Mouse (Mus musculus): ENCODE results near the gene Nfia. TPM values are rescaled to one million over a fixed set of nuclear protein-coding genes. Genes with fewer than 3 reads are reported as not detected.

Nfia gene
- polyA plus RNA-seq, 1 experiment from 2014 or later, result 9.9 TPM

- peak overlapping the region; percentile 44; the same call in 1 of the 2 replicates for H3K27ac ChIP-seq (ENCODE audit: low read depth)
- H3K9ac ChIP-seq (replicated peaks), result 0 out of 2 replicates have a peak overlapping the region, but pooled peaks have one; percentile 11
- H3K36me3 ChIP-seq (replicated peaks; ENCODE audit: insufficient read depth, low read length), result no peaks in the 10 kb centered on the region
- H3K4me2 ChIP-seq (ENCODE audit: low read depth, low read length), result peak overlapping the region; percentile 56
- ATAC-seq (peak; percentile 14), DNase-seq (no peak)
- H3K27me3 ChIP-seq (ENCODE audit: insufficient read depth, low read length), result no peaks in the 10 kb centered on the region
- H3K9me3 ChIP-seq (ENCODE audit: low read length), result no peaks in the 10 kb centered on the region
- H3K4me3 ChIP-seq (ENCODE audit: low read depth, low read length), result 0 out of 2 replicates have a peak overlapping the region, but pooled peaks have one; percentile 4
- 49% methylated on average over 16 of the region's 16 CpGs for WGBS (ENCODE audit: insufficient replicate concordance)
- TF ChIP-seq EP300 (IDR thresholded peaks at IDR 0.05; ENCODE audit: low read depth) (no peak), CTCF (IDR thresholded peaks at IDR 0.05; ENCODE audit: low read depth) (no peak)
- H3K4me1 ChIP-seq (ENCODE audit: insufficient read depth), result peaks cover 11% of the 10 kb centered on the region
Observed at GRCm38 (mm10) chr4:97830935-97831608, 58.5 kb downstream of the Nfia start.

- peaks cover 14% of the 10 kb centered on the region for H3K4me1 ChIP-seq (ENCODE audit: insufficient read depth)
- H3K27ac ChIP-seq (ENCODE audit: low read depth), result peak overlapping the region; percentile 41; the same call in 1 of the 2 replicates
- 48% methylated on average over 7 of the region's 7 CpGs for WGBS (ENCODE audit: insufficient replicate concordance)
- H3K27me3 ChIP-seq (ENCODE audit: insufficient read depth, low read length), result no peaks in the 10 kb centered on the region
- H3K4me2 ChIP-seq (ENCODE audit: low read depth, low read length), result peak overlapping the region; percentile 56
- TF ChIP-seq EP300 (IDR thresholded peaks at IDR 0.05; ENCODE audit: low read depth) (peak; percentile 77; the same call in 1 of the 2 replicates), CTCF (IDR thresholded peaks at IDR 0.05; ENCODE audit: low read depth) (no peak)
- DNase-seq (no peak), ATAC-seq (peak; percentile 62)
- H3K36me3 ChIP-seq (replicated peaks; ENCODE audit: insufficient read depth, low read length), result no peaks in the 10 kb centered on the region
- H3K9me3 ChIP-seq (ENCODE audit: low read length), result no peaks in the 10 kb centered on the region
- 0 out of 2 replicates have a peak overlapping the region, but pooled peaks have one; percentile 4 for H3K4me3 ChIP-seq (ENCODE audit: low read depth, low read length)
- H3K9ac ChIP-seq (replicated peaks), result no peak overlapping the region
Observed at GRCm38 (mm10) chr4:97831611-97832278, 59.2 kb downstream of the Nfia start.

GRCm38 (mm10) chr4:97832279-97832640 lies 59.7 kb downstream of the Nfia start:
- H3K4me2 ChIP-seq (ENCODE audit: low read depth, low read length), result 0 out of 2 replicates have a peak overlapping the region, but pooled peaks have one; percentile 56
- H3K27ac ChIP-seq (ENCODE audit: low read depth), result no peak overlapping the region
- H3K4me3 ChIP-seq (ENCODE audit: low read depth, low read length), result no peak overlapping the region
- 82% methylated on average over 4 of the region's 4 CpGs for WGBS (ENCODE audit: insufficient replicate concordance)
- H3K9me3 ChIP-seq (ENCODE audit: low read length), result no peaks in the 10 kb centered on the region
- H3K9ac ChIP-seq (replicated peaks), result no peak overlapping the region
- no peak for TF ChIP-seq EP300 (IDR thresholded peaks at IDR 0.05; ENCODE audit: low read depth)
- no peak for TF ChIP-seq CTCF (IDR thresholded peaks at IDR 0.05; ENCODE audit: low read depth)
- H3K27me3 ChIP-seq (ENCODE audit: insufficient read depth, low read length), result no peaks in the 10 kb centered on the region
- no peaks in the 10 kb centered on the region for H3K36me3 ChIP-seq (replicated peaks; ENCODE audit: insufficient read depth, low read length)
- H3K4me1 ChIP-seq (ENCODE audit: insufficient read depth), result peaks cover 17% of the 10 kb centered on the region
- ATAC-seq, result no peak
- DNase-seq, result no peak

- TF ChIP-seq CTCF (IDR thresholded peaks at IDR 0.05; ENCODE audit: low read depth) (no peak), EP300 (IDR thresholded peaks at IDR 0.05; ENCODE audit: low read depth) (no peak)
- no peak overlapping the region for H3K9ac ChIP-seq (replicated peaks)
- H3K9me3 ChIP-seq (ENCODE audit: low read length), result no peaks in the 10 kb centered on the region
- H3K4me1 ChIP-seq (ENCODE audit: insufficient read depth), result peaks cover 42% of the 10 kb centered on the region
- ATAC-seq (peak; percentile 55; the same call in 1 of the 2 replicates), DNase-seq (peak; percentile 40)
- no peak overlapping the region for H3K4me3 ChIP-seq (ENCODE audit: low read depth, low read length)
- H3K36me3 ChIP-seq (replicated peaks; ENCODE audit: insufficient read depth, low read length), result no peaks in the 10 kb centered on the region
- no peaks in the 10 kb centered on the region for H3K27me3 ChIP-seq (ENCODE audit: insufficient read depth, low read length)
- peak overlapping the region; percentile 50; the same call in 1 of the 2 replicates for H3K27ac ChIP-seq (ENCODE audit: low read depth)
- no peak overlapping the region for H3K4me2 ChIP-seq (ENCODE audit: low read depth, low read length)
- 55% methylated on average over 13 of the region's 13 CpGs for WGBS (ENCODE audit: insufficient replicate concordance)
Observed at GRCm38 (mm10) chr4:97836812-97837211, 64.3 kb downstream of the Nfia start.

- Histone ChIP-seq H3K9ac (replicated peaks) (no peak overlapping the region), H3K4me2 (ENCODE audit: low read depth, low read length) (no peak overlapping the region), H3K9me3 (ENCODE audit: low read length) (no peaks in the 10 kb centered on the region), H3K27ac (ENCODE audit: low read depth) (no peak overlapping the region), H3K36me3 (replicated peaks; ENCODE audit: insufficient read depth, low read length) (no peaks in the 10 kb centered on the region), H3K4me1 (ENCODE audit: insufficient read depth) (peaks cover 42% of the 10 kb centered on the region), H3K27me3 (ENCODE audit: insufficient read depth, low read length) (no peaks in the 10 kb centered on the region), H3K4me3 (ENCODE audit: low read depth, low read length) (no peak overlapping the region)
- no peak for TF ChIP-seq CTCF (IDR thresholded peaks at IDR 0.05; ENCODE audit: low read depth)
- TF ChIP-seq EP300 (IDR thresholded peaks at IDR 0.05; ENCODE audit: low read depth), result no peak
- 40% methylated on average over 3 of the region's 3 CpGs for WGBS (ENCODE audit: insufficient replicate concordance)
- ATAC-seq, result no peak
- no peak for DNase-seq
Observed at GRCm38 (mm10) chr4:97837724-97838123, 65.2 kb downstream of the Nfia start.

GRCm38 (mm10) chr4:97838651-97839050 lies 66.1 kb downstream of the Nfia start:
- Histone ChIP-seq H3K27ac (ENCODE audit: low read depth) (peak overlapping the region; percentile 85), H3K9ac (replicated peaks) (peak overlapping the region; percentile 30; the same call in 1 of the 2 replicates), H3K4me1 (ENCODE audit: insufficient read depth) (peaks cover 42% of the 10 kb centered on the region), H3K4me2 (ENCODE audit: low read depth, low read length) (no peak overlapping the region; the same call in 1 of the 2 replicates), H3K27me3 (ENCODE audit: insufficient read depth, low read length) (no peaks in the 10 kb centered on the region), H3K9me3 (ENCODE audit: low read length) (no peaks in the 10 kb centered on the region), H3K4me3 (ENCODE audit: low read depth, low read length) (no peak overlapping the region), H3K36me3 (replicated peaks; ENCODE audit: insufficient read depth, low read length) (no peaks in the 10 kb centered on the region)
- no peak for DNase-seq
- ATAC-seq, result peak; percentile 42
- no peak for TF ChIP-seq CTCF (IDR thresholded peaks at IDR 0.05; ENCODE audit: low read depth)
- TF ChIP-seq EP300 (IDR thresholded peaks at IDR 0.05; ENCODE audit: low read depth), result no peak
- WGBS (ENCODE audit: insufficient replicate concordance), result 44% methylated on average over 3 of the region's 3 CpGs
